Mouse (Mus musculus) limb, embryonic 14.5 days (tissue): ENCODE results near the gene Spsb1. TPM values are rescaled to one million over a fixed set of nuclear protein-coding genes. Genes with fewer than 3 reads are reported as not detected.

Experiments used
- ATAC-seq: fragments of 200-750 bp; cut with Nextera tagmentation; 2 replicates; pipeline ENCODE4 v1.8.0; 2017; ENCODE audit warnings: low read depth, moderate number of reproducible peaks, moderate TSS enrichment; ENCODE audit not compliant: low FRiP score
- DNase-seq: peaks from one replicate; pipeline ENCODE4 v3.0.0-alpha.2; 2015; ENCODE audit warnings: low spot score
- H3K27ac ChIP-seq: fragments of 300-500 bp; sonication (generic); replicated peaks from 2 replicates; pipeline ENCODE4 v1.5.1; 2014; ENCODE audit warnings: low read depth, mild to moderate bottlenecking, low read length, moderate library complexity, mixed read lengths
- H3K27me3 ChIP-seq: fragments of 300-500 bp; sonication (generic); 2 replicates; pipeline ENCODE4 v1.6.1; 2014; ENCODE audit warnings: low read length, mixed read lengths; ENCODE audit not compliant: control insufficient read depth, insufficient read depth
- H3K36me3 ChIP-seq: fragments of 300-500 bp; sonication (generic); 2 replicates; pipeline ENCODE4 v1.6.1; 2014; ENCODE audit warnings: mild to moderate bottlenecking, low read length, moderate library complexity, mixed read lengths; ENCODE audit not compliant: control insufficient read depth, insufficient read depth
- H3K4me1 ChIP-seq: fragments of 300-500 bp; sonication (generic); 2 replicates; pipeline ENCODE4 v1.6.1; 2014; ENCODE audit warnings: antibody characterized with exemption, low read length, mixed read lengths; ENCODE audit not compliant: control insufficient read depth, insufficient read depth
- H3K4me2 ChIP-seq: fragments of 300-500 bp; sonication (generic); replicated peaks from 2 replicates; pipeline ENCODE4 v1.6.1; 2014; ENCODE audit warnings: low read depth, mild to moderate bottlenecking, low read length, moderate library complexity; ENCODE audit not compliant: severe bottlenecking
- H3K4me3 ChIP-seq: fragments of 300-500 bp; sonication (generic); replicated peaks from 2 replicates; pipeline ENCODE4 v1.5.1; 2014; ENCODE audit warnings: low read length
- H3K9ac ChIP-seq: fragments of 300-500 bp; sonication (generic); 2 replicates; pipeline ENCODE4 v1.6.1; 2014; ENCODE audit warnings: mild to moderate bottlenecking, low read depth, low read length, moderate library complexity; ENCODE audit not compliant: severe bottlenecking
- H3K9me3 ChIP-seq: fragments of 300-500 bp; sonication (generic); 2 replicates; pipeline ENCODE4 v1.6.1; 2016; ENCODE audit warnings: low read length; ENCODE audit not compliant: control insufficient read depth
- POLR2A ChIP-seq: fragments of 200-500 bp; IDR thresholded peaks from 2 replicates; pipeline ENCODE4 v1.8.0; 2012; ENCODE audit warnings: inconsistent platforms, mild to moderate bottlenecking, moderate library complexity, borderline replicate concordance; ENCODE audit not compliant: insufficient read depth, insufficient read length; ENCODE audit errors: extremely low read depth
- WGBS: fragments of 180-500 bp; shearing (Covaris S2); extraction: QIAGEN DNeasy Blood & Tissue Kit; methylation state at CpG from one replicate; pipeline ENCODE4 v1.1.7; 2014; 5-methylcytosine and 5-hydroxymethylcytosine counted together
- polyA plus RNA-seq, 2 experiments: library from polyadenylated mRNA; depleted of rRNA in 1 of 2; stranded (reverse) in 1 of 2; unstranded in 1 of 2; fragments of >200 nt; fragmentation: Nextera tagmentation in 1 of 2; extraction: Ambion mirVana in 1 of 2; gene quantifications; 2 replicates each; pipeline versions ENCODE4 v1.2.1 to v1.2.3; 2012 to 2014

The Spsb1 gene
- polyA plus RNA-seq, 2 experiments: 18.0 to 19.4 TPM

- Histone ChIP-seq H3K27me3 (no peaks in the 10 kb centered on the region), H3K27ac (no peak overlapping the region), H3K4me2 (no peak overlapping the region), H3K9me3 (no peaks in the 10 kb centered on the region), H3K36me3 (no peaks in the 10 kb centered on the region), H3K4me1 (no peaks in the 10 kb centered on the region), H3K9ac (no peak overlapping the region), H3K4me3 (no peak overlapping the region)
- TF ChIP-seq POLR2A: no peak
- ATAC-seq (no peak), DNase-seq (no peak)
- 65% methylated on average over 14 of the region's 14 CpGs for WGBS
These were observed 86.1 kb downstream of the Spsb1 start for GRCm38 (mm10) chr4:149868725-149869124.

DNA sequence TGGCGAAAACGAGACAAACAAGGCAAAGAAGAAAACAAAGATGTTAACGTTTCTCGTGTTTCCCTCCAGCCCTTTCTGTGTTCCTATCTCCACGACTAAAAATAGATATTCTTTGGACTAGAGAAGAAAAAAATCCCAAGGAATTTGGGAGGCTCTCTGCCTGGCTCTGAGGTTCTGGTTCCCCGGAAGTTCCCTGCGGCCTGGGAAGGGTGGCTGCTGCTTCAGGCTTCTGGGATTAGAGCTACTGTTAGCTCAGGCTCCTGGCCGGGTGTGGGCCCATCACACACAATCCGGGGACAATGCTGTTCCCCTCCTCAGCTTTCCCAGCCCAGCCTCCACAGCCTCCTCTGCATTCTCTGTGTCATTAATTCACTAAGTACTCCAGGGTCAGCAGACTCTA lies 86.8 kb downstream of the Spsb1 start:
- H3K36me3 ChIP-seq: no peaks in the 10 kb centered on the region
- no peak for ATAC-seq
- WGBS: 58% methylated on average over 9 of the region's 9 CpGs

DNA sequence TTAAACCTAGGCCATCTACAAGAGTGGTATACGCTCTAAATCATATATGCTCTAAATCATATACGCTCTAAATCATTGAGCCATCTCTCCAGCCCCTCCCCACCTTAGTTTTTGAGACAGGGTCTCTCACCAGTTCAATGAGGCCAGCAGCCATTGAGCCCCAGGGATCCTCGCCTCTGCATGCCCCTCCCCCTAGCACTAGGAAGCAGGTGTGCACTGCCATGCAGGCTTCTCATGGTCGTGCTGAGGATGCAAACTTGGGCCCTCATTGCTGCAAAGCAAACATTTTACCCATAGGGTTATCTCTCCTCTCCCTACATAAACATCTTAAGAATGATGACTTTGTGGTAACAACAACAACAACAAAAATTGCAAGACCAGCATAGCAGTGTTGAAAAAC lies 87.5 kb downstream of the Spsb1 start:
- Histone ChIP-seq H3K36me3 (no peaks in the 10 kb centered on the region), H3K4me1 (no peaks in the 10 kb centered on the region), H3K4me2 (no peak overlapping the region), H3K4me3 (no peak overlapping the region), H3K9me3 (no peaks in the 10 kb centered on the region), H3K9ac (no peak overlapping the region), H3K27me3 (no peaks in the 10 kb centered on the region), H3K27ac (no peak overlapping the region)
- ATAC-seq (no peak), DNase-seq (no peak)
- WGBS: 67% methylated on average over 4 of the region's 4 CpGs
- no peak for TF ChIP-seq POLR2A

More for the DNA sequence above, 86.8 kb downstream of the Spsb1 start:
- Histone ChIP-seq H3K27me3 (no peaks in the 10 kb centered on the region), H3K4me1 (no peaks in the 10 kb centered on the region), H3K4me3 (no peak overlapping the region), H3K9me3 (no peaks in the 10 kb centered on the region), H3K9ac (no peak overlapping the region), H3K4me2 (no peak overlapping the region), H3K27ac (no peak overlapping the region)
- TF ChIP-seq POLR2A: no peak
- no peak for DNase-seq

GRCm38 (mm10) chr4:149864395-149864794 lies 90.4 kb downstream of the Spsb1 start:
- no peaks in the 10 kb centered on the region for H3K9me3 ChIP-seq
- H3K27me3 ChIP-seq: no peaks in the 10 kb centered on the region
- no peak overlapping the region for H3K4me2 ChIP-seq
- no peak overlapping the region for H3K9ac ChIP-seq
- 81% methylated on average over 4 of the region's 4 CpGs for WGBS
- TF ChIP-seq POLR2A: no peak
- no peak overlapping the region for H3K27ac ChIP-seq
- H3K4me3 ChIP-seq: no peak overlapping the region
- no peaks in the 10 kb centered on the region for H3K36me3 ChIP-seq
- no peak for DNase-seq
- no peak for ATAC-seq
- 0 out of 2 replicates have a peak, but pooled peaks cover 3% of the 10 kb centered on the region for H3K4me1 ChIP-seq

GRCm38 (mm10) chr4:149863522-149863921 lies 91.3 kb downstream of the Spsb1 start:
- 88% methylated on average over 9 of the region's 9 CpGs for WGBS

DNA sequence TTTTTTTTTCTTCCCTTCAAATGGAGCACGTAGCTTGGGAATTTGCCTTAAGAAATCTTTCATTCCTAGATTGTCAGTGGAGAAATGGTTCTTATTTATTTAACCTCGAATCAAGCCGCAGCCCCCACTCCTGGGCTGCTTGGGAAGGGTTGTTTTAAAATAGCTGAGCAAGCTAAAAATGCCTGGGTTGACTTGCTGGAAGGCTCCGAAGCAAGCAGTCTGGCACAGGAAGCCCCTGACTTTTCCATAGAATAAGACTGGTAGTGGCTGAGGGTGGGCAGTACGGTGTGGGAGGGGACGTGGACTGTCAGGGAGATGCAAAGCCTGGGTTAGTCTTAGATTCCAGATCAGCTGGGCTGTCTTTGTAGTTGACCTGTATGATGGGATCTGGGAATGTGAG lies 94.5 kb downstream of the Spsb1 start:
- no peaks in the 10 kb centered on the region for H3K27me3 ChIP-seq
- TF ChIP-seq POLR2A: no peak

More at GRCm38 (mm10) chr4:149863522-149863921, 91.3 kb downstream of the Spsb1 start:
- 0 out of 2 replicates have a peak, but pooled peaks cover 3% of the 10 kb centered on the region for H3K4me1 ChIP-seq
- H3K4me3 ChIP-seq: no peak overlapping the region
- ATAC-seq (no peak), DNase-seq (no peak)
- no peak overlapping the region for H3K4me2 ChIP-seq
- TF ChIP-seq POLR2A: no peak
- H3K36me3 ChIP-seq: no peaks in the 10 kb centered on the region
- H3K27ac ChIP-seq: no peak overlapping the region
- H3K9me3 ChIP-seq: no peaks in the 10 kb centered on the region
- H3K9ac ChIP-seq: no peak overlapping the region
- H3K27me3 ChIP-seq: no peaks in the 10 kb centered on the region

More for the DNA sequence above, 94.5 kb downstream of the Spsb1 start:
- Histone ChIP-seq H3K4me3 (no peak overlapping the region), H3K4me1 (peaks cover 18% of the 10 kb centered on the region), H3K9ac (no peak overlapping the region), H3K36me3 (no peaks in the 10 kb centered on the region), H3K27ac (0 out of 2 replicates have a peak overlapping the region, but pooled peaks have one; percentile 8), H3K9me3 (no peaks in the 10 kb centered on the region), H3K4me2 (no peak overlapping the region)
- no peak for DNase-seq
- ATAC-seq: no peak
- 74% methylated on average over 6 of the region's 6 CpGs for WGBS
